Mouse (Mus musculus) liver, embryonic 14.5 days (tissue): ENCODE measurements at regions not wholly inside any gene's neighbourhood (a gene's known extent, or its start where the extent isn't known, plus 50 kb on each side); places are given as distances from the start of the nearest gene placed in this dataset.

ENCODE experiments used
- CTCF ChIP-seq: IDR thresholded peaks from 2 replicates; pipeline ENCODE4 v1.5.1; 2016; ENCODE audit warnings: antibody characterized with exemption, low read depth, control low read depth
- EP300 ChIP-seq: IDR thresholded peaks from 2 replicates; pipeline ENCODE4 v1.6.1; 2016; ENCODE audit warnings: antibody characterized with exemption, low read depth

GRCm38 (mm10) chr5:102375339-102375738 is 105.9 kb upstream of the Arhgap24 start:
- TF ChIP-seq CTCF (no peak), EP300 (no peak)
